Mouse (Mus musculus) c-Kit-positive CD71-negative TER-119-negative erythroid progenitor cells, embryonic 14.5 days (primary cell): ENCODE results near the gene Pla1a.

ENCODE experiments used
- DNase-seq: peaks from one replicate; pipeline ENCODE4 v3.0.0-alpha.2; 2013; ENCODE audit warnings: low read depth

The Pla1a gene

DNA sequence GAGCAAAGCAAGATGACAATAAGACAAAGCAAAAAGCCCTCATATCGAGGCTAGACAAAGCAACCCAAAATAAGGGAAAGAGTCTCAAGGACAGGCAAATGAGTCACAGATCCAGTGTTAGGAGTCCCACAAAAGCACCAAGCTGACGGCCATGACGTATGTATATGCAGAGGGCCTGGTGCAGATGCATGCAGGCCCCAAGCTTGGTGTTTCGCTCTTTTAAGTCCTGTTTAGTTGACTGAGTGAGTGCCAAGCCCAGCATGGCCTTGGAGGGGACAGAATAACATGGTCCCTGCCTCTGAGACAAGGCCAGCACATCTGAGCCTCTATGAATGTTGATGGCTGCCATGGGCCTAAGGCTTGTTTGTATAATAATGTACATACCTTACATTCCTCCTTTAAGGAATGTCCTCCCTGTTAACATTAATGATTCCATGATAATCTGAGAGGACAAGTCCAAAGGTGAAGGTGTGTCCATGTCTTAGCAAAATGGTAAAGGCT lies 1.4 kb upstream of the Pla1a start:
- no peak for DNase-seq

GRCm38 (mm10) chr16:38433514-38433913 lies 569 bp upstream of the Pla1a start:
- no peak for DNase-seq

- no peak for DNase-seq
Observed at GRCm38 (mm10) chr16:38431446-38432185, 1.3 kb downstream of the Pla1a start.

GRCm38 (mm10) chr16:38425799-38426198 lies 7.1 kb downstream of the Pla1a start:
- no peak for DNase-seq

GRCm38 (mm10) chr16:38425374-38425773 lies 7.6 kb downstream of the Pla1a start:
- DNase-seq, result no peak

GRCm38 (mm10) chr16:38414953-38415352 lies 18.0 kb downstream of the Pla1a start:
- DNase-seq, result no peak

GRCm38 (mm10) chr16:38408416-38408815 lies 24.5 kb downstream of the Pla1a start:
- DNase-seq, result no peak

GRCm38 (mm10) chr16:38407584-38407983 lies 25.4 kb downstream of the Pla1a start:
- no peak for DNase-seq

DNA sequence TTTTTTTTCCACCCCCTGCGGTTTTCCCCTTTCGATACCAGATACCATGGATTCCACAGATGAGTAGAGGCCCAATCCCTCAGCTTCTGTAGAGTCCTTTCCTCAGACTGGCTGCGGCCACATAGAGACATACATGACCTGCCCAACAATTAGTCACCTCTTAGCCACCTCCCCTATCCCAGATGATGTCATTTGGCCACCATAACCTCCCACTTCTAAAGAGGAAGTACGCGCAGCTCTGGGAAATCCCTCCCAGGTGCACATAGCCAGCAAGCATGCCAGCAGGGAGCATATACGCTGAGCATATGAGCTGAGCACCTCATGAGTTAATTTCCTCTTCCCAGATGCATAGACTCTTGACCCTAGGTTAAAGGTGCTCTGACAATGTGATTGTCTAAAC lies 26.2 kb downstream of the Pla1a start:
- no peak for DNase-seq

DNA sequence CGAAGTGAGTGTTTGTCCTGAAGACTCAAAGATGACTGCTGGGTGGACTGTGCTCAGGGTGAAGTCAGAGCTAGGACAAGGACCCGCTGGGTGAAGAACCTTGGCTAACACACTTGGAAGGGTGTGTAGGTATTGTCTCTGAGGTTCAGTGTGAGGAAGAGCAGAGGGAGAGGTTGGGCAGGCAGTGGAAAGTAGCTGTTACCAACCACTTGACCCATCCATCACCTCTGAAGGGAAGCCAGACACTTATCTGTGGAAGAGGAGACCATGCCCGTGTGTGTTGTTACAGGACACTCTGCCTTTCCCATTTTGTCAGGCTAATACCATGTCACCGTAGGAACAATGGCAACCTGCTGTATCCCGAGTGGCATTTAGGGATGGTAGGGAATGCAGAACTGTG lies 26.7 kb downstream of the Pla1a start:
- DNase-seq, result no peak

GRCm38 (mm10) chr16:38403639-38404038 lies 29.3 kb downstream of the Pla1a start:
- DNase-seq, result no peak

DNA sequence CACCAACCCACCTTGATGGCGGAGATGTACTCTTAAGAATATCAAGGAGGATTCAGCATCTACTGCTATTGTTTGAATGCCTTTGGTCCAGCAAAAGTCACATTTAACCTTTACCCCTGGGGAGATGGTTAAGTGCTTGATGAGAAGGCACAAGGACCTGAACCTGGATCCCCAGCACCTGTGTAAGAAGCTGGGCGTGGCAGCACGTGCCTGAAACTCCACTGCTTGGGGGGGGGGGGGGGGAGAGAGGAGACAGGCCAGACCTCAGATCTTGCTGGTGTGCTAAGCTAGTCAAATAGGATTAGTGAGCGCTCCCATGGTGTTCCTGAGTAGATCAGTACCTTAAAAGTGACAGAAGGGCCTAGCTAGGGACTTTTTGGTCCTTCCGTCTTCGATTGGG lies 31.5 kb downstream of the Pla1a start:
- no peak for DNase-seq

DNA sequence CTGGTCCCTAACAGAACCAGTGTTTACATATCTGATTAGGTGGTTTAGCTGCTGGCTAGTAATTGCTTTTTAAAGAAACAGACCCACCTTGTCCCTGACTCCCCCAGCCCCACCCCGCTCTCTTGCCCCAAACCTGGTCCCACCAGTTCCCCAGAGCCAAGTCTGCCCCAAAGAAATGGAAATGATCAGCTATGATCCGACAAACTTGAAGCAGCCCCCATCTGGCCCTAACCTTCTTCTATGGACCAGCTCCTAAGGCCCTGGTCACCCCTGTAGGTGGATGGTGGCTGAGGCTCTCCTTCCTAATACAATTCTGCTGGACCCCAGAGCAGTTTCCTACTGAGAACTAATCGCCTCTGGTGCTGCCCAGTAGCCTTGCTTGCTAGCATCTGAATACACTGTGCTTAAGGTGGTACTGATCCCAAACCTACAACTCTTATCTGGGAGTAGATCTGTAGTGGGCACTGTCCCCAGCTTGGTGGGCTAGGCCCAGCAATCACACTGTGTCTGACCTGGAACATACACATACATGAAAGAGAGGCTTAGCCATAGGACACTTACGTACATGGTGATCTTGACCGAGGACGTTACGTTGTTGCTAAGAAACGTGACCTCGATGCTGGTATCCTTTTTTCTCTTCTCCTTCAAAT lies 32.5 kb downstream of the Pla1a start:
- DNase-seq, result no peak

DNA sequence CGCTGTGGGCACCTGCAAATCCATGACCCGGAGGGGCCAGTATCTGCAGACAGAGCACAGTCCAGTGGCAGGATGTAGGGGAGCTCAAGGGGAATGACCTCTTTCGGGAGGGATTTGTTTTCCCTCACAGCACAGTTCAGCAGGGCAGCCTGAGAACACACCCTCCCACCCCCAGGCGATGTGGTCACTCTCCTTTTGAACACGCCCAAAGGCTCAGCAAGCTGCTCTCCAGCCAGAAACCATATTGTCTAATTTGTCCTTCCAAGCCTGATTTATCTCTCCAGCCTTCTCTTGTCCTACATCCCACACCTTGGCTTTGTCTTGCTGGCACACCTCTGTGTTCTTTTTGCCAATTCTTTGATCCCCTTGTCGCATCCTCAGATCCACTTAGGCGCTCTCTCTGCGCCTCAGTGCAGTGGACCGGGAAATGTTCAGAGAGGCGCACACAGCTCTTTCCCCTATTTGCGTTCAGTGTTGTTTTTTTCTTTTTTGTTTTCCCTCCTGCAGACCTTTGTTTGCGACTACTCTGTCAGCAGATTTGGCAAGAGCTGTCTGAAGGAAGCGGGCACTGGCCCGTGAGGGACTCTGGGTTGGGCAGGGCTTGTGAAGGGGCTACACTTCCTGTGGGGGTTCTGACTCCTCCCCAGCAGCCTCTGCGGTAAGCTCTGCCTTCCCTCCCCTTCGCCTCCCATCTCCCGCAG lies 33.3 kb downstream of the Pla1a start:
- no peak for DNase-seq

DNA sequence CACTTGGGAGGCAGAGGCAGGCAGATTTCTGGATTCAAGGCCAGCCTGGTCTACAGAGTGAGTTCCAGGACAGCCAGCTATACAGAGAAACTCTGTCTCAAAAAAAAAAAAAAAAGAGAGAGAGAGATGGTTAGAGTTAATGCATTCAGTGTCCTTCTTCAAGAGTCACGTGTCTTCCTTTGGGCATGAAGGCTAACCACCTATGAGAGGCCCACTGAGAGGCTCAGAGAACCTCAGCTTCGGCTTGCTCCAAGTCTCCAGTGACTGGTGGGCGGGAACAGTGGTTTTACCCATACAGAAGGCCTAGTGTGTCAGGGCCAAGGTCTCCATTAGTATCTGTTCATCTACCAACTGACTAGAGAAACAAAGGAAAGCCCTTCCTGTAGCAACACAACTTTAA lies 33.9 kb downstream of the Pla1a start:
- DNase-seq, result no peak

- no peak for DNase-seq
Observed at GRCm38 (mm10) chr16:38398266-38398665, 34.7 kb downstream of the Pla1a start.

DNA sequence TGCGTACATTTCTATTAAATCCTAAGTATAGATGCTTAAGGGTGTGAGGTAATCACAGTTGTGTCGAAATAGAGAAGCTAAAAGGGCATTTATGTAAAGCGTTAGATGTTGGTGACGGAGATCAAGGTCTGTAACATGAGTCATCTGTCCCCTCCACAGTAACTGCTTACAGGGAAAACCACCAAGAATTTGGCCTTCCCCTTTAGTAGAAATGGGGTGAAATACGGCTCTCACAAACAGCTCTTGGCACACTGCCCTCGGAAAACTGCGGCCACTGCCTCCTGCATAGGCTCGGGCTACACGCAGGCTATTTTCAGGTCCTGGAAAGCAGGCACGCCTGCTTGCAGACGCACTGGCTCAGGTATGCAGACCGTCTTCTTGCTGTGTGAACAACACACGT lies 36.8 kb downstream of the Pla1a start:
- DNase-seq, result no peak

GRCm38 (mm10) chr16:38395060-38395730 lies 37.8 kb downstream of the Pla1a start:
- no peak for DNase-seq

GRCm38 (mm10) chr16:38394191-38394618 lies 38.7 kb downstream of the Pla1a start:
- no peak for DNase-seq

DNA sequence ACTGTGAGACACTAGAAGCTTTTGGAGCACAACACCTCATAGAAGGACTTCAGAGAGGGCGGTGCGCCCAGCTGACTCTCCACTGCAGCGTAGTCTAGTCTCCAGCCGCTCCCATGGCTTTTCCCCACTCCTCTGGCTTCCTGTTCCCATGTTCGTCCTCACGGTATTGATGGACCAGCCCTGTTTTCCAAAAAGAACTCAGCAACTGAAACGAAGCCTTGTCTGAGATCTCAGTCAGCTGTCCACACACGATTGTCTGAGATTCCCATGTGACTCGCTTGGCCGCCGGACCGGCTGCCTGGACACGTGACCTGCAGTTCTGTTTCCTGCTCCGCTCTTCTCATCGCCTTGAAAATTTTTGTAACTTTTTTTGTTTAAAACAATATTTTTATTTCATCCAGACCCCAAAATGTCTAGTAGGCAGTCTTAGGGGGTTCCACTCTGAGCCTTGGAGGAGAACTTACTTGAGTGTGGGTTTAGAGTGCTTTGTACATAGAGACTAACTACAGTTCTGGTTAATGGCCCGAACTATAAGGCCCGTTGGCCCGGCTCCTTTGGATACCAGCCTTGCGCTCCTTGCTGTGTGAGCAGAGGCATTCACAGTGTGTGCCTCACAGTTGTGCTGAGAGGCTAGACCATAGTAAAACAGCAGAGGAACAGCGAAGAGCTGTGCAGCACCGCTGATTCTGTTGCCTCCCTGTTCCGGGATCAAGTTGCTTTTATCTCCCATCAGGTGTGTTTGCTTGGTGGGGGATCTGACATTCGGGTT lies 40.6 kb downstream of the Pla1a start:
- no peak for DNase-seq

- no peak for DNase-seq
Observed at GRCm38 (mm10) chr16:38390322-38390721, 42.6 kb downstream of the Pla1a start.
